Mouse (Mus musculus) ES-E14 (cell line): ENCODE data around the gene Sh2b1. TPM values are rescaled to one million over a fixed set of nuclear protein-coding genes. Genes with fewer than 3 reads are reported as not detected.

Source experiments
- DNase-seq: peaks from one replicate; pipeline ENCODE4 v3.0.0-alpha.2; 2013; ENCODE audit warnings: low read depth, low spot score
- H3K27ac ChIP-seq: 2 replicates; pipeline ENCODE4 v1.5.1; 2012; ENCODE audit warnings: low read depth, mild to moderate bottlenecking, low read length, moderate library complexity, mixed read lengths; ENCODE audit not compliant: poor library complexity, insufficient read depth, severe bottlenecking
- H3K36me3 ChIP-seq: 2 replicates; pipeline ENCODE4 v1.6.1; 2012; ENCODE audit warnings: mild to moderate bottlenecking, low read length, moderate library complexity, mixed read lengths; ENCODE audit not compliant: control insufficient read depth, poor library complexity, insufficient read depth, severe bottlenecking
- H3K4me1 ChIP-seq, 2 experiments: fragments of 150-350 bp in 1 of 2; sonication (generic) in 1 of 2; 2 replicates each; pipeline ENCODE4 v1.6.1; 2012; ENCODE audit warnings: low read length in 2 of 2, mild to moderate bottlenecking in 1 of 2, mixed read lengths in 1 of 2; ENCODE audit not compliant: control insufficient read depth in 2 of 2, insufficient read depth in 2 of 2, poor library complexity in 1 of 2
- H3K4me3 ChIP-seq, 2 experiments: fragments of 150-350 bp in 1 of 2; sonication (generic) in 1 of 2; 2 replicates each; pipeline ENCODE4 v1.5.1; 2012; ENCODE audit warnings: low read length in 2 of 2, low read depth in 1 of 2, mild to moderate bottlenecking in 1 of 2, mixed read lengths in 1 of 2; ENCODE audit not compliant: insufficient read depth in 1 of 2, poor library complexity in 1 of 2, severe bottlenecking in 1 of 2
- H3K9ac ChIP-seq: 2 replicates; pipeline ENCODE4 v1.6.1; 2012; ENCODE audit warnings: low read depth, mild to moderate bottlenecking, low read length, mixed read lengths; ENCODE audit not compliant: poor library complexity, insufficient read depth, severe bottlenecking
- H3K9me3 ChIP-seq: fragments of 150-350 bp; sonication (generic); 2 replicates; pipeline ENCODE4 v1.6.1; 2012; ENCODE audit warnings: low read depth, mild to moderate bottlenecking, low read length; ENCODE audit not compliant: control insufficient read depth, insufficient read depth
- CHD2 ChIP-seq: IDR thresholded peaks from 2 replicates; pipeline ENCODE4 v1.6.1; 2014; ENCODE audit warnings: mild to moderate bottlenecking, low read depth, low read length, inconsistent platforms
- HCFC1 ChIP-seq: IDR thresholded peaks from 2 replicates; pipeline ENCODE4 v1.6.1; 2012; ENCODE audit warnings: low read length, inconsistent platforms, borderline replicate concordance; ENCODE audit not compliant: insufficient read depth
- MAFK ChIP-seq: IDR thresholded peaks from 2 replicates; pipeline ENCODE4 v1.6.1; 2014; ENCODE audit warnings: mild to moderate bottlenecking, low read depth, low read length, inconsistent platforms; ENCODE audit not compliant: insufficient read depth
- ZC3H11A ChIP-seq: IDR thresholded peaks from 2 replicates; pipeline ENCODE4 v1.6.1; 2012; ENCODE audit warnings: low read depth, mild to moderate bottlenecking, inconsistent platforms, low read length, borderline replicate concordance
- ZNF384 ChIP-seq: IDR thresholded peaks from 2 replicates; pipeline ENCODE4 v1.6.1; 2012; ENCODE audit warnings: low read depth, low read length, inconsistent platforms
- in situ Hi-C, 2 experiments: fragments of 600-800 bp; cut with MboI; formaldehyde crosslinking; loops; one replicate each; pipeline ENCODE4 v1.15.1; 2025; ENCODE audit warnings: low sequenced_read_pairs in 2 of 2, inconsistent platforms in 1 of 2; ENCODE audit not compliant: unreplicated experiment in 2 of 2
- total RNA-seq: library from RNA; depleted of rRNA; stranded (reverse); fragments of 300-350 nt; gene quantifications from 2 replicates; pipeline ENCODE4 v1.2.3, GENCODE M21; 2012

The Sh2b1 gene
- total RNA-seq, 1 experiment = 20.3 TPM

DNA sequence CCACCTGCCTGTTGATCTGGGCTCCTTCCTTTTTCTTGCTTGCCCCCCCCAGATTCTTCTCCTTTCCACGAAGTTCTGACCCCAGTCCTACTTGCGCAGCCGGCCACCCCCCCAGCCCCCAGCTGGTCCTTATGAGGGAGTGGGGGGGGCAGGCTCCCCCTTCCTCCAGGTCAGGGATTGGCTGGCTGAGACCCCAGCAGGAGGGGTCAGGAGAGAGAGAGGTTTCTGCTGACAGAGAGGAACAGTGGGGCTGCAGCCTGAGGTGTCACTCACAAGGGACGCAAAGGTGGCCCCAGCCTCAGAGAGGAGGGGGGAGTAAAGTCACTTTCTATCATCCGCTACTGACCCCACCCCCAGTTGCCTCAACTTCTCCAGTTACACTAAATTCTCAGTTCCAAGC is 12.2 kb downstream of the Sh2b1 start, which contains the start of gene Atp2a1:
Gene Atp2a1 (minus strand): TSS at position 105 of the 400 bp plus-strand sequence.
- TF ChIP-seq MAFK = no peak
- no peak for TF ChIP-seq ZC3H11A
- TF ChIP-seq ZNF384 = no peak
- no peak for TF ChIP-seq CHD2
- H3K4me3 ChIP-seq = no peak within 1 kb of the TSS
- in situ Hi-C loops = no loop called here
- H3K27ac ChIP-seq = no peak within 1 kb of the TSS
- H3K9ac ChIP-seq = no peak within 1 kb of the TSS
- H3K36me3 ChIP-seq = peaks cover 12% of the 10 kb centered on the region
- H3K9me3 ChIP-seq = no peaks in the 10 kb centered on the region
- no peak for DNase-seq
- H3K4me1 ChIP-seq = peaks cover 3 to 40% of the 10 kb centered on the region in 2 experiments; a peak in 3 of 4 replicates

DNA sequence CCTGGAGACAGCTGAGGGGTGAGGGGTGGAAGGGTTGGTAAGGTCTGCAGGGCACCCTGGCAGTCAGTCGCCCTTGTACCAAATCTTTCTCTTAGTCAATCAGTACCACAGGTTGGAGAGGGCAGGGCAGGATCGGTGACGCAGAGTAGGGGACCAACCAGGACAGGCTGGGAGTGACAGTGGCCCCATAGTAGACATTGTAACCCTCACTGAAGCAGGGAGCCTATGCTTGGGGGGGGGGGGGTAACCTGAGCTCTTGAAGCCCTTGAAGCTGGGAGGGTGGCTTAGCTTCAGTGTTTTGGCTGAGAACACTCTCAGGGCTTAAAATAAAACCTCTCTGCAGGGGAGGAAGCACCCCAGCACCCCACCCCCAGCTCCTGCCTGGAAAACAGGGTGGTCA is 13.6 kb downstream of the Sh2b1 start:
- Histone ChIP-seq H3K4me1 (peaks cover 3 to 32% of the 10 kb centered on the region in 2 experiments; a peak in 3 of 4 replicates), H3K9ac (no peak overlapping the region), H3K4me3 (no peak overlapping the region), H3K36me3 (peaks cover under 1% of the 10 kb centered on the region; the same call in 1 of the 2 replicates), H3K9me3 (no peaks in the 10 kb centered on the region), H3K27ac (no peak overlapping the region)
- in situ Hi-C loops = no loop called here
- no peak for DNase-seq
- TF ChIP-seq CHD2 (no peak), MAFK (no peak), HCFC1 (no peak), ZC3H11A (no peak), ZNF384 (no peak)

- Histone ChIP-seq H3K4me1 (peaks cover 3 to 30% of the 10 kb centered on the region in 2 experiments; a peak in 3 of 4 replicates), H3K4me3 (no peak overlapping the region), H3K9me3 (no peaks in the 10 kb centered on the region), H3K27ac (no peak overlapping the region), H3K9ac (no peak overlapping the region), H3K36me3 (no peaks in the 10 kb centered on the region)
- no peak for TF ChIP-seq CHD2
- TF ChIP-seq MAFK = no peak
- TF ChIP-seq ZC3H11A = no peak
- no peak for TF ChIP-seq ZNF384
- no peak for TF ChIP-seq HCFC1
- in situ Hi-C loops = no loop called here
- DNase-seq = no peak
These were observed 14.4 kb downstream of the Sh2b1 start for GRCm38 (mm10) chr7:126460623-126461399.

DNA sequence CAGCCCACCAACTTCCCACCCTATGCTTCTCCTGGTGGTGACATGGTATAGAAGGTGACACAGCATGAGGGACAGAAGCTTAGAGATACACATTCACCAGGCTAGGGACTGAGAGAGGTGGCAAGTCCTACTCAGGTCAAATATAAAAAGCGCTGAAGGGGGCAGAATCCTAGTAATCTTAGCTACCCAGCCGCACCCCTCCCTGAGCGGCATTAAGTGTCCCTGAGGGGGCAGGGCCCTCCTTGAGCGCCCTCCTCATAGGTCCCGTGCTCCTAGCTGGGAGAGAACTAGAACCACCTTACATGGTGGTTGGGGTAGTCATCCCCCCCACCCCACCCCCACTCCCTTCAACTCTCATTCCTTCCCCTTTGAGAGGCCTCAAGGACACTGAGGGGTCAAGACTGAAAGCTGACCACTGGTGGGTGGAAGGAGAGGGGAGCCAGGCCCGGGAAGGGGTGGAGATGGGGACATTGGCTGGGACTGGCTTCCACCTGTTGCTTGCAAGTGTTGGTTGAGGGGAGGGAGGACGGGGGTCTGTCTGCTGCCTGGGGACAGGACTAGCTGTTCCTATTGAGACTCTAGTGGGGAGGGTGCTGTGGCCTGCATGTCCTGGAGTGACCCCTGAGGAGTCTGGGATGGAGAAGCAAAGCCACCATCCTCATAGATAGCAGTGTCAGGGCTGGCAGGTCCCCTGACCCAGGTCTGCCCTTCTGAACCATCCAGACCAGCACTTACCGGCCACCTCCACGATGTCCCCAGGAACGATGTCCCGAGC is 16.2 kb downstream of the Sh2b1 start:
- in situ Hi-C loops = no loop called here
- TF ChIP-seq MAFK = no peak
- no peak for TF ChIP-seq ZNF384
- TF ChIP-seq HCFC1 = no peak
- TF ChIP-seq CHD2 = no peak
- TF ChIP-seq ZC3H11A = no peak
- no peaks in the 10 kb centered on the region for H3K9me3 ChIP-seq

More for the DNA sequence above, 16.2 kb downstream of the Sh2b1 start:
- H3K4me3 ChIP-seq = no peak overlapping the region
- H3K9ac ChIP-seq = no peak overlapping the region
- no peak for DNase-seq
- peaks cover 0 to 15% of the 10 kb centered on the region in 2 experiments; a peak in 1 of 4 replicates for H3K4me1 ChIP-seq
- H3K36me3 ChIP-seq = no peaks in the 10 kb centered on the region
- no peak overlapping the region for H3K27ac ChIP-seq
